Mouse (Mus musculus) lung, postnatal 0 days (tissue): Measurements from ENCODE around the gene Msmo1.

Experiments
- CTCF ChIP-seq: IDR thresholded peaks from 2 replicates; pipeline ENCODE4 v1.5.1; 2016; ENCODE audit warnings: antibody characterized with exemption, mild to moderate bottlenecking
- EP300 ChIP-seq: IDR thresholded peaks from 2 replicates; pipeline ENCODE4 v1.6.1; 2016; ENCODE audit warnings: antibody characterized with exemption, mild to moderate bottlenecking, control low read depth

- TF ChIP-seq CTCF (no peak), EP300 (no peak)
These were observed 48.4 kb upstream of the Msmo1 start for GRCm38 (mm10) chr8:64781947-64782346.
